ENCODE assay signal across 20 mouse cellular contexts in genomic region chr17:9931526-9931925, GRCm38 (mm10).
DNase-seq lines count a peak whose midpoint lies in the region; TF ChIP-seq lines count a peak whose summit lies in the region.
"Had no signal": no experiment of that assay in that cellular context is flagged by ENCODE, and none has a peak within 500 bp of the region (broad histone marks: within the 10 kb centered on the region; RNA-seq: fewer than 3 reads in every experiment).

No protein-coding gene starts in this region.

- H3K36me3 ChIP-seq in heart, embryonic 10.5 days: no peaks in the 10 kb centered on the region
- no peaks in the 10 kb centered on the region for H3K36me3 ChIP-seq in myocyte (ENCODE audit: control insufficient read depth, insufficient read depth)
- H3K36me3 ChIP-seq: embryonic facial prominence, embryonic 15.5 days; forebrain, embryonic 12.5 days; hindbrain, embryonic 10.5 days had no signal

- H3K4me2 ChIP-seq in myocyte (ENCODE audit: low read depth): peak overlapping the region; percentile 42
- H3K4me2 ChIP-seq: embryonic facial prominence, embryonic 15.5 days; forebrain, embryonic 12.5 days; hindbrain, embryonic 14.5 days had no signal

- no peak overlapping the region for H3ac ChIP-seq in myocyte (ENCODE audit: control insufficient read depth, insufficient read length)

- H3K27ac ChIP-seq in heart, embryonic 10.5 days: no peak overlapping the region
- H3K27ac ChIP-seq: embryonic facial prominence, embryonic 15.5 days; forebrain, embryonic 12.5 days; gastrocnemius, adult 2 months; hindbrain, embryonic 10.5 days; hindbrain, embryonic 14.5 days had no signal

- peak; percentile 76 for DNase-seq in heart, adult 11 months
- DNase-seq in heart, embryonic 10.5 days (ENCODE audit: low spot score): no peak
- peak; percentile 14 to 57 for DNase-seq in left cerebral cortex, postnatal 25 days (ENCODE audit: low spot score in 2 of 2)
- no peak for DNase-seq in left cerebral cortex, adult 8-10 months (ENCODE audit: low spot score in 2 of 2)
- peak; percentile 71 for DNase-seq in brain, adult 2 months (ENCODE audit: low read depth, low spot score)
- no peak for DNase-seq in lung, postnatal 25 days (ENCODE audit: low spot score)
- DNase-seq: adrenal gland, adult 2 months; cerebellum, adult 11 months; cerebellum, adult 8-10 months; cerebellum, postnatal 14 days; embryo, embryonic 11 days; gastrocnemius, adult 2 months; gastrocnemius, postnatal 25 days had no signal

- no peak overlapping the region for H3K4me3 ChIP-seq in heart, embryonic 10.5 days
- H3K4me3 ChIP-seq in myocyte: no peak overlapping the region
- H3K4me3 ChIP-seq: embryonic facial prominence, embryonic 15.5 days; erythroblast, embryonic 14.5 days; forebrain, embryonic 12.5 days; gastrocnemius, adult 2 months; hindbrain, embryonic 10.5 days had no signal

- WGBS in heart, embryonic 10.5 days: 81% methylated on average over 6 of the region's 6 CpGs

- intact Hi-C loops in left cerebral cortex, postnatal 25 days (cut with DNase I): no loop called here

- H3K79me2 ChIP-seq in myocyte (ENCODE audit: control insufficient read depth, insufficient read depth): no peaks in the 10 kb centered on the region

- H3K9me3 ChIP-seq in heart, embryonic 10.5 days: no peaks in the 10 kb centered on the region
- H3K9me3 ChIP-seq: embryonic facial prominence, embryonic 15.5 days; forebrain, embryonic 12.5 days; hindbrain, embryonic 10.5 days had no signal

- H3K4me1 ChIP-seq in heart, embryonic 10.5 days: peaks cover 38% of the 10 kb centered on the region

- no peaks in the 10 kb centered on the region for H3K27me3 ChIP-seq in heart, embryonic 10.5 days (ENCODE audit: insufficient read depth, poor library complexity, severe bottlenecking)
- no peaks in the 10 kb centered on the region for H3K27me3 ChIP-seq in myocyte (ENCODE audit: control insufficient read depth, insufficient read depth, insufficient read length)
- H3K27me3 ChIP-seq: CH12.LX; embryonic facial prominence, embryonic 15.5 days had no signal

- TF ChIP-seq POLR2A in myocyte (IDR thresholded peaks at IDR 0.05; ENCODE audit: insufficient read length, low read depth): no peak

TF ChIP-seq in myocyte, 11 proteins besides CTCF, POLR2A, EP300 and RAD21:
- TF ChIP-seq USF1 (IDR thresholded peaks at IDR 0.05; ENCODE audit: low read depth) (no peak), MAX (IDR thresholded peaks at IDR 0.05; ENCODE audit: low read depth) (no peak), CEBPB (IDR thresholded peaks at IDR 0.05; ENCODE audit: insufficient read depth, poor library complexity, severe bottlenecking) (no peak), REST (IDR thresholded peaks at IDR 0.05; ENCODE audit: insufficient read depth, insufficient read length) (no peak), POLR2AphosphoS2 (IDR thresholded peaks at IDR 0.05; ENCODE audit: insufficient read length, low read depth) (no peak), SRF (IDR thresholded peaks at IDR 0.05; ENCODE audit: control insufficient read depth, insufficient read length, low read depth) (no peak), MYOG (IDR thresholded peaks at IDR 0.05; ENCODE audit: control insufficient read depth in 1 of 3, insufficient read depth in 1 of 3, insufficient read length in 2 of 3, low read depth in 2 of 3) (no peak), E2F4 (IDR thresholded peaks at IDR 0.05; ENCODE audit: insufficient read depth) (no peak), TCF3 (IDR thresholded peaks at IDR 0.05; ENCODE audit: insufficient read length, low read depth) (no peak), MYOD1 (IDR thresholded peaks at IDR 0.05; ENCODE audit: control insufficient read depth in 1 of 3, insufficient read length in 2 of 3, low read depth in 2 of 3) (no peak), TCF12 (IDR thresholded peaks at IDR 0.05; ENCODE audit: insufficient read depth, poor library complexity, severe bottlenecking) (no peak)

Comparison
In these comparisons a context has a peak if more than half of its experiments do, and no peak if none do; other contexts are left out.
1. DNase-seq: peak in heart, adult 11 months (single experiment), left cerebral cortex, postnatal 25 days (2 of 2) and brain, adult 2 months (single experiment); none in heart, embryonic 10.5 days (single experiment), left cerebral cortex, adult 8-10 months (0 of 2) and lung, postnatal 25 days (single experiment).